Mouse (Mus musculus): Measurements from ENCODE around the gene Hdac4.

DNA sequence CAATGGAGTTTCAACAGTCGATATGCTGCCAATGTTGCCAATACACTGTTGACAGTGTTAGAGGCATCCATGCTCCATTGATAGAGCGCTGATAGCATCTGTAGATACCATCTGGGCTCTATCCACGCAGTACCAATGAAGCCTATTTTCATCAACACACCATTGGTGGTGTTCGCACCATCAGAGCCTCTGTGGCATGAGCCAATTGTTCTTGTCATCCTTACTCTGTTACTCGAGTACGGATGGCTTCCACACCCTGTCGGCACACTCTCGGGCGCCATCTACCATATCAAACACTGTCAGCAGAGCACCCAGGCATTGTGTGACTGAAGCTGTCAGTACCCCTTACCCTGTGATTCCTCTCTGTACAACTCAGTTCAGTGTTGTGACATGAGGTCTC, 271.9 kb downstream of the Hdac4 start:
- no peak for TF ChIP-seq POLR2A (IDR thresholded peaks at IDR 0.05; ENCODE audit: borderline replicate concordance, extremely low read depth, low read depth, low read length)
- TF ChIP-seq CTCF (IDR thresholded peaks at IDR 0.05; ENCODE audit: insufficient read depth, low read length): no peak
